ENCODE assay signal across 8 mouse cellular contexts in the genomic region with DNA sequence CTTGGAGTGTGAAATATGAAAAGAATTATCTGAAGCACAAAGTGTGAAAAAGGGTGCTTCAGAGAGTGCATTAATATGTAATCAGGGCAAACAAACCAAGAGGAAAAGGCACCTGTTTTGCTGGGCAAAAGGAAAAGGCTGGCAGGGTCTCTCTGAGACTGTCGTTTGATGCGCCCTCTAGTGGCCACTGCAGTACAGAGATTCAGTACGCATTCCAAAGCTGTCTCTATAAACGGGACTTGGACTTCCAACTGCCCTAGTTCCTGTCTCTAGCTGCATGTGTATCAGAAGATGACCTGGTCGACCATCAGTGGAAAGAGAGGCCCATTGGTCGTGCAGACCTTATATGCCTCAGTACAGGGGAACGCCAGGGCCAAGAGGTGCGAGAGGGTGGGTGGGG. TPM values are rescaled to one million over a fixed set of nuclear protein-coding genes. Genes with fewer than 3 reads are reported as not detected.
DNase-seq lines count a peak whose midpoint lies in the region; ATAC-seq and TF ChIP-seq lines count a peak whose summit lies in the region.
"Had no signal": no experiment of that assay in that cellular context is flagged by ENCODE, and none has a peak within 500 bp of the region (broad histone marks: within the 10 kb centered on the region; RNA-seq: fewer than 3 reads in every experiment).

No protein-coding gene starts in this region.

- intact Hi-C loops in left cerebral cortex, postnatal 36 days (cut with DNase I) = loop anchor here (1.0 to 5.0 kb wide), 3 partner anchors 58 to 317 kb away; partner anchors contain the start of gene D16Ertd472e

- H3K9ac ChIP-seq in intestine, embryonic 16.5 days (ENCODE audit: low read depth, low read length) = no peak overlapping the region
- H3K9ac ChIP-seq in midbrain, postnatal 0 days (replicated peaks; ENCODE audit: low read length, poor library complexity, severe bottlenecking) = no peak overlapping the region
- H3K9ac ChIP-seq: lung, embryonic 15.5 days had no signal

- no peaks in the 10 kb centered on the region for H3K36me3 ChIP-seq in intestine, embryonic 16.5 days (ENCODE audit: control insufficient read depth, insufficient read depth, low read length)
- H3K36me3 ChIP-seq in midbrain, postnatal 0 days (ENCODE audit: insufficient read depth, low read length) = no peaks in the 10 kb centered on the region
- no peaks in the 10 kb centered on the region for H3K36me3 ChIP-seq in spleen, adult 2 months (ENCODE audit: control insufficient read depth, insufficient read depth, low read length)
- H3K36me3 ChIP-seq: lung, embryonic 15.5 days had no signal

- peak; percentile 11 for DNase-seq in WW6 (ENCODE audit: low read depth, low spot score)
- peak; percentile 5 for DNase-seq in cerebellum, adult 9-11 months
- DNase-seq in frontal cortex, adult 2 months (ENCODE audit: extremely low spot score in 1 of 2, low spot score in 1 of 2) = peak; percentile 5 to 81
- peak; percentile 36 to 43 for DNase-seq in left cerebral cortex, postnatal 36 days (ENCODE audit: low spot score in 2 of 2)
- DNase-seq in midbrain, postnatal 0 days (ENCODE audit: low spot score) = peak; percentile 86
- peak; percentile 17 to 59 for DNase-seq in spleen, adult 2 months (ENCODE audit: low read depth in 1 of 2, low spot score in 2 of 2)

- WGBS in intestine, embryonic 16.5 days = 23% methylated on average over 8 of the region's 8 CpGs
- WGBS in midbrain, postnatal 0 days = 25% methylated on average over 8 of the region's 8 CpGs
- 25% methylated on average over 8 of the region's 8 CpGs for WGBS in spleen, adult 2 months

- no peak overlapping the region for H3K4me3 ChIP-seq in intestine, embryonic 16.5 days (ENCODE audit: low read length)
- no peak overlapping the region for H3K4me3 ChIP-seq in midbrain, postnatal 0 days (ENCODE audit: low read depth, low read length)
- no peak overlapping the region for H3K4me3 ChIP-seq in spleen, adult 2 months (ENCODE audit: extremely low read depth, insufficient read depth, insufficient read length)
- H3K4me3 ChIP-seq: lung, embryonic 15.5 days had no signal

- TF ChIP-seq POLR2A in spleen, adult 2 months (IDR thresholded peaks at IDR 0.05; ENCODE audit: low read depth, low read length) = no peak

- peak; percentile 93 for TF ChIP-seq CTCF in midbrain, postnatal 0 days (IDR thresholded peaks at IDR 0.05)
- TF ChIP-seq CTCF in spleen, adult 2 months (IDR thresholded peaks at IDR 0.05; ENCODE audit: extremely low read depth, insufficient read depth, insufficient read length, insufficient replicate concordance) = peak; percentile 74; the same call in 1 of the 2 replicates

- ATAC-seq in intestine, embryonic 16.5 days = peak; percentile 64; the same call in 1 of the 2 replicates
- ATAC-seq in midbrain, postnatal 0 days (ENCODE audit: low FRiP score) = peak; percentile 63

- no peak overlapping the region for H3K27ac ChIP-seq in intestine, embryonic 16.5 days (ENCODE audit: low read length)
- no peak overlapping the region for H3K27ac ChIP-seq in midbrain, postnatal 0 days (ENCODE audit: low read depth, low read length)
- no peak overlapping the region for H3K27ac ChIP-seq in spleen, adult 2 months (ENCODE audit: insufficient read depth, low read length)
- H3K27ac ChIP-seq: lung, embryonic 15.5 days had no signal

- no peak overlapping the region for H3K4me2 ChIP-seq in intestine, embryonic 16.5 days (ENCODE audit: low read depth, low read length)
- H3K4me2 ChIP-seq in midbrain, postnatal 0 days (ENCODE audit: low read depth, low read length, poor library complexity, severe bottlenecking) = no peak overlapping the region
- H3K4me2 ChIP-seq: lung, embryonic 15.5 days had no signal

- H3K4me1 ChIP-seq in intestine, embryonic 16.5 days (ENCODE audit: control insufficient read depth, insufficient read depth, low read length) = no peaks in the 10 kb centered on the region
- no peaks in the 10 kb centered on the region for H3K4me1 ChIP-seq in midbrain, postnatal 0 days (ENCODE audit: insufficient read depth, low read length)
- H3K4me1 ChIP-seq in spleen, adult 2 months (ENCODE audit: control insufficient read depth, insufficient read depth, insufficient read length) = no peaks in the 10 kb centered on the region
- H3K4me1 ChIP-seq: lung, embryonic 15.5 days had no signal

- H3K27me3 ChIP-seq in intestine, embryonic 16.5 days (replicated peaks; ENCODE audit: control insufficient read depth, insufficient read depth, low read length) = no peaks in the 10 kb centered on the region
- H3K27me3 ChIP-seq in midbrain, postnatal 0 days (ENCODE audit: insufficient read depth, low read length) = no peaks in the 10 kb centered on the region
- no peaks in the 10 kb centered on the region for H3K27me3 ChIP-seq in spleen, adult 2 months (ENCODE audit: control insufficient read depth, insufficient read depth, low read length)
- H3K27me3 ChIP-seq: lung, embryonic 15.5 days had no signal

- no peaks in the 10 kb centered on the region for H3K9me3 ChIP-seq in intestine, embryonic 16.5 days (ENCODE audit: control insufficient read depth, low read length)
- no peaks in the 10 kb centered on the region for H3K9me3 ChIP-seq in midbrain, postnatal 0 days (ENCODE audit: low read length)
- H3K9me3 ChIP-seq: lung, embryonic 15.5 days had no signal

RNA-seq across cellular contexts. Expression of gene D16Ertd472e, which starts 58.7 kb away (rescaled TPM):
- 5.1 TPM in 2 replicates for polyA plus RNA-seq in frontal cortex, adult 2 months (2012; rRNA removed)
- 5.3 and 5.7 TPM in 2 replicates for polyA plus RNA-seq in intestine, embryonic 16.5 days (2015; fragmentation: Nextera tagmentation; extraction: Ambion mirVana)
- 1 to 10 TPM; 8.7 to 9.2 TPM for total RNA-seq in left cerebral cortex, postnatal 36 days (2021)
- 5.7 and 7.1 TPM in 2 replicates for total RNA-seq in midbrain, postnatal 0 days (2014; rRNA removed)
- 3.4 and 5.6 TPM in 2 replicates for polyA plus RNA-seq in midbrain, postnatal 0 days (2015; fragmentation: Nextera tagmentation; extraction: Ambion mirVana)
- 6.4 and 9.4 TPM in 2 replicates for polyA plus RNA-seq in spleen, adult 2 months (2012; rRNA removed)

Comparison
In these comparisons a context has a peak if more than half of its experiments do, and no peak if none do; other contexts are left out.
1. DNase-seq: peak in every context shown above with its lines; median percentile 86 in midbrain, postnatal 0 days; 43 in frontal cortex, adult 2 months; 40 in left cerebral cortex, postnatal 36 days; 38 in spleen, adult 2 months; 11 in WW6; 5 in cerebellum, adult 9-11 months.